Mouse (Mus musculus): ENCODE data around the gene Ddx27.
A peak's percentile ranks its signal among the peaks of the same experiment; 100 is the strongest.
"Not testable (repeated sequence)": the region's sequence is repeated elsewhere in the genome, so short reads cannot be mapped to it uniquely, and the experiment has no call there.

The Ddx27 gene

DNA sequence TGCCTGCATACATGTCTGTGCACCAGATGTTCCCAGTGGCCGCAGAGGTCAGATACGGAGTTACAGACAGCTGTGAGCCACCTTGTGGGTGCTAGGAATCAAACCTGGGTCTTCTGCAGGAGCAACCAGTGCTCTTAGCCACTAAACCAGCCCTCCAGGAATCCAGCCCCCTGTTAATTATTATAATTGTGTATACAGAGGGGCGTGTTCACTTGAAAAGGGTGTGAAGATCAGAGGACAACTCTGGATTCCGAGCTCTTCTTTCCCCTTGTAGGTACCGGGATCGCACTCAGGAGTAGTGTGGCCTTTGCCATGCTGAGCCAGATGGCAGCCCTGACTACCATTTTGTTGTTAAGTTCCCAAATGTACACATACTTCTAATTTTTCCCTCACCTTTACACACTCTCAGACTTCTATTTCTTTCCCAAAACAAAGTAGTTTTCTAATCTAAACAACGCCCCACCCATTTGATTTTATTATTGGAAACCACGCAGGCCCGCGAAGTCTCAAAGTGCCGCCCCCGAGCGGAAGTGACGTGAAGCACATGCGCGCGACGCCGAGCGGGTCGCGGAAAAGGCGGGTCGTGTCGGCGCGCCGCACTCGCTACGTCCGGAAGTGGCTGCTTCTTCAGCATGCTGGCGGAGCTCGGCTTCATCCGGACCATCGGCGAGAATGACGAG is at the start of gene Ddx27:
Ddx27 (plus strand) TSS at position 492 of the 680 bp plus-strand sequence.
- peak; percentile 89 to 93 for DNase-seq (ENCODE audit: low spot score in 2 of 2)

DNA sequence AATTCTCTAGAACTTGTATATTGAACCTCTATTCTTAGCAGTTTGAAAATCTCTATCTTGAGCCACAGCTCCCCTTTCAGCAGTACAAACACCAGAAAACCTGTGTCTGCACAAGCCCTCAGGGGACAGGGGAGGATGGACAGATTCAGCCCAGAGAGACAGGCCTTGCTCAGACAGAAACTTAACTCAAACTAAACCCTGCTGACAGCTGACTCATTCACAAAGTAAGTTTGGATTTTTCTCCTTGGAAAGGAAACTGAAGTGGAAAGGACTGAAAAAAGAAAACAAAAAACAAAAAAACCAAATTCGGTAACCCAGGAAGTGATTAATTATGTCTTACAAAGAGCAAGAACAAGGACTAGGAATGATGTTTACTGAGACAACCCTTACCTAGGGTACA is 41.8 kb upstream of the Ddx27 start:
- DNase-seq (ENCODE audit: low spot score in 2 of 2): no peak

DNA sequence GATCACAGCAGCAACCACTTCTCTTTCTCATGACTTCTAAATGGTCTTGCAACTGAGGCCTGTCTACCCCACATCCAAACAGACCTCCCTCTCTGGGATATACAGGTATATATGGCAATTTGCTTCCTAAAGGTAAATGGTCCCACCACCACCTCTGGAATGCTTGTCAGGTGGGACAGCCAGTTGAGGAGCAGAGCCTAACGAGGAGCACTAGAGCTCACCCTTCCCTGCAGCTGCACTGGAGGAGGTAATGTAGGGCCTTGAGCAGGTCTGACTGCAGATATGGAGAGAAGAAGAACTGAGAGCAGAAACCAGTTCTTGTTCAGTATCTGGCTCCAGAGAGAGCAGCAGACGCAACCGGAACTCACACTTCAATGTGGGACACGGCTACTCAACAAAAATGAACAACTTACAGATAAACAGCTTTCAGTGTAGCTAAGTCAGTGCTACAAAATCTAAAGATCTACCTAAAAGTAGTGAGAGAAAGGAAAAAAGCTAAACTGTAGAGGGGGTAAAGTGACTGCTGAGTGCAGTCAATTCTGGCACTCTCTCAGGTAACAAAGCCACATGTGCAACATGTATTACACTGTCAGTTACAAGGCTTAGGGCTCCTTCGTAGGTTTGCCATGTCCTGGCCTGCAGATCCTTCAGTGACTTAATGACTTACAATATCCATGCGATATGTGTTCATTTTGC is 40.7 kb upstream of the Ddx27 start:
- peak in 1 of 2 experiments; percentile 35 for DNase-seq (ENCODE audit: low spot score in 2 of 2)

DNA sequence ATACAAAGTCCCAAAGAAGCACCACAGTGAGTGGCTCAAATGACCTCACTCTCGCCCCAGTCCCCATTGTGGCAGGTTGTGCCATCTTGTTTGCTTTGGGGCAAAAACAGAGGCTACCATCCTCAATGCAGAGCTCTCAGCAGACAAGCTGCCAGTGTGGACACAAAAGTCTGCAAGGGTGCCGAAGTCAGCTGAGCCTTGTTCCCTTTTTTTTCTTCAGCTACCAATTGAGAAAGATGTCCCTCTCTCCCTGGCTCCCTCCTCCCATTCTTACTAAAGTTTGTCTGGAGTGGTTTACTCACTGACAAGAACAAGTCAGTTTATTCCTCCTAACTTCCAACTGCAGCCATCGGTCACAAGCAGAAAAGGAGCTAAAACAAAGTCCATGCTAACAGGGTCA is 38.6 kb upstream of the Ddx27 start:
- no peak for DNase-seq (ENCODE audit: low spot score in 2 of 2)

DNA sequence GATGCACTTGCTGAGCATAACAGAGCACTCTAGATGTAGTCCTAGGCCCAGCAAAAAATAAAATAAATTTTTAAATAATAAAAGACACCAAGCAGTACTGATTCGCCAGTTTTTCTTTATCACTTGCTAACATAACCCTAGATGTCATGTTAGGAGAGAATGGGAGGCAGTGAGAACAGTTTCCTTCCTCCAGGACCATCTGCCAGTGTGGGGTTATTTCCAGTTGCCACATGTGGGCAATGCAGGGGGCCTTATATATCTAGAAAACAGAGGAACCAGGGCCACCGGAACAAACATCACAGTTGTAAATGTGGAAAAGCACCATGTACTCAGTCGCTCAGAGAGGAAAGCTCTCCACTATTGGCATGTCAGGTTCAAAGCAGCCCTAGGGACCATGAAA is 37.5 kb upstream of the Ddx27 start:
- DNase-seq (ENCODE audit: low spot score in 2 of 2): no peak

DNA sequence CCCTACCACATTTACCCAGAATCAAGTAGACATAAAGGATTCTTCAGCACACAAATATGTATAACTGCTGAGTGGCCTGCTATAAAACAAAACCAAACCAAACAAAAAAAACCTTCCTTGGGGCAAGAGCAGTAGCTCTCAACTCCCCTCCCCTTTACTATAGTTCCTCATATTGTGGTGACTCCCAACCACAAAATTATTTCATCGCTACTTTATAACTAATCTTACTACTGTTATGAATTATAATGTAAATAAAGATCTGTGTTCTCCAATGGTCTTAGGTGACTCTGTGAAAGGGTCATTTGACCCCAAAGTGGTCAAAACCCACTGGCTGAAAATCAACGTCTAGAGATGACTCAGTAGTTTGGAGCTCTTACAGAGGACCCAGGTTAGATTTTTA is 34.8 kb upstream of the Ddx27 start:
- DNase-seq (ENCODE audit: low spot score in 2 of 2): no peak

GRCm38 (mm10) chr2:166983351-166983894 is 31.6 kb upstream of the Ddx27 start:
- DNase-seq (ENCODE audit: low spot score in 2 of 2): no peak

- DNase-seq (ENCODE audit: low spot score in 2 of 2): no peak
These were observed 24.1 kb upstream of the Ddx27 start for GRCm38 (mm10) chr2:166990861-166991260.

DNA sequence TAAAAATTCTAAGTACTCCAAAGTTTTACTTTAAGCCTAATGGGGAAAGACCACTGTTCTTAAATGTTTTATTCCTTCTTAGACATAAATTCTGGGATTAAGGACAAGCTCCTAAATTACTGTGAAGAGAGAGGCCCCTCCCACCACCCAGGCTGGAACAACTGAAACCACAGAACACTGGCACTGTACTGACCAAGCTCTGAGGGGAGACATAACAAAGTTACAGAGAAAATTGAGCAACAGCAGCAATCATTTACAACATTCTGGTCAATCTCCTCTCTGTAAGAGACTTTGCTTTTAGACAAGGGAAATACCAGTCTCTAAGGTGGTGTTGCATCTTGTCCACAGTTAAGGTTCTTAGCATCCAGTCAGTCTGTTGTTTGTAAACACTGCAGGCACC is 23.0 kb upstream of the Ddx27 start:
- no peak for DNase-seq (ENCODE audit: low spot score in 2 of 2)

DNA sequence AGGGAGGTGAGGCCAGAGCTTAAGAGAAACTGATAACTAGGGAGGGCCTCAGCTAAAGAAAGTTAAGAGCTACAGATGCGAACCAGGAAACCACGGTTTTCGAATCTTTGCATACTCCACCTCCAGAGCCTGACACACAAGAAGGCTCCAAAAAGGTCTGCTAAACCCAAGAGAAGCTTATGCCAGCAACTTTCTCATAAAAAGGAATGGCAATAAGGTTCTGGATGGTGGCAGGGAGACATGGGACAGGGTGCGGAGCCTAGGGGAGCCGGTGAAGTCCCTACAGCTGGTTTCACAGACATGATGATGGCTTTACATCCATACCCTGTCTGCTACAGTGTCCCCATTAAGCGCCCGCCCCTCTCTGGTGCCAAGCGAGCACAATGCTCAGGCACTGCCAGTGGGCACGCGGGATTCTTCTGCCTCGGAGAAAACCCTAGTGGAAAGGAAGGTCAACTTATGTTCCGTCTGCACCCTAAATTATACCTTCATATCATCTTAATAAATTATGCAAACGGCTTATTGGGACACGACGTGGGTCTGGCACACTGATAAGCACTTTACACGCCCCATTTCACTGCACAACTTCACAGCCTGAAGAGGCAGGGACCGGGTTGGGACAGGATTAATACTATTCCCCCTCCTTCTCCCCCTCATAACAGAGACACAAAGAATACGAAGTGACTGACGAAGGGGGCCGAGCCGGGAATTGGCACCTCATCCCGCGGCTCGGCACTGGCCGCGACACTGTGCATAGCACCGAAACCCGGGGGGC is 19.8 kb upstream of the Ddx27 start:
- DNase-seq (ENCODE audit: low spot score in 2 of 2): peak; percentile 32 to 36

DNA sequence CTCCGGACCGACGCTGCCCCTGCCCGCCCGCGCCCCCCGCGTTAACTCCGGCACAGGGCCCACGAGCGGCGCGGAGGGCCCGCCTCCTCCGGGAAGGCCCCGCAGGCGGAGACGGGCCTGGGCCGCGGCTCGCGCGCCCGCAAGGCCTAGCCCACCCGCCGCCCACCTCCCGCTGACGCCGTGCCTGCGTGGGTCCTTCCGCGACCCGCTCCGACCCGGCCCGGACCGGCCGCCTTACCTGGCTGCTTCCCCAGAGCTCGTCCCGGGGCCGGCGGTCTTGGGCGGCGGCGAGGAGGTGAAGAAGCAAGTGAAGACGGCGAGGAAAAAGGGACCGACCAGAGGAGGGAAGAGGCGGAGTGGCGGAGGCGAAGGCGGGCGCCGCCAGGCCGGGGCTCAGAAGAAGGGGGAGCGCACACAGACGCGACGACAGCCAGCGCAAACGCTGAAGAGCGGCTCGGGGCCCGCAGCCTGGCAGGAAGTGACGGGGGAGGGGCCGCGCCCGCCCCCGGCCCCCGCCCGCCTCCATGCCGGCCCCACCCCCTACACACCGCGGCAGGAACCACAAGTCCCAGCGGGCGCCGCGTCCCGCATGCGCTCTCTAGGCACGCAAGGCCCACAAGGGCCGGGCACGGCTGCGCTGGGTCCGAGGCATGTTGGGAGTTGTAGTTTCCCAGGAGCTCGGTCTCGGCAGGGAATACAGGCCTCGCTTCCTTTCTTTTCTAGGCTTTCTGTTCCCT is 19.0 kb upstream of the Ddx27 start, which contains the start of gene Stau1:
Stau1 (minus strand) TSS at position 504 of the 737 bp plus-strand sequence.
- peak; percentile 96 for DNase-seq (ENCODE audit: low spot score in 2 of 2)

- DNase-seq (ENCODE audit: low spot score in 2 of 2): no peak
These were observed 18.5 kb upstream of the Ddx27 start for GRCm38 (mm10) chr2:166996533-166996894.

GRCm38 (mm10) chr2:167001486-167001885 is 13.5 kb upstream of the Ddx27 start:
- DNase-seq (ENCODE audit: low spot score in 2 of 2): no peak

- DNase-seq (ENCODE audit: low spot score in 2 of 2): peak; percentile 45 to 57
These were observed 10.7 kb upstream of the Ddx27 start for GRCm38 (mm10) chr2:167004099-167004854.

- DNase-seq (ENCODE audit: low spot score in 2 of 2): no peak
These were observed 8.6 kb upstream of the Ddx27 start for GRCm38 (mm10) chr2:167006355-167006754.

GRCm38 (mm10) chr2:167007001-167007491 is 7.9 kb upstream of the Ddx27 start:
- no peak for DNase-seq (ENCODE audit: low spot score in 2 of 2)

DNA sequence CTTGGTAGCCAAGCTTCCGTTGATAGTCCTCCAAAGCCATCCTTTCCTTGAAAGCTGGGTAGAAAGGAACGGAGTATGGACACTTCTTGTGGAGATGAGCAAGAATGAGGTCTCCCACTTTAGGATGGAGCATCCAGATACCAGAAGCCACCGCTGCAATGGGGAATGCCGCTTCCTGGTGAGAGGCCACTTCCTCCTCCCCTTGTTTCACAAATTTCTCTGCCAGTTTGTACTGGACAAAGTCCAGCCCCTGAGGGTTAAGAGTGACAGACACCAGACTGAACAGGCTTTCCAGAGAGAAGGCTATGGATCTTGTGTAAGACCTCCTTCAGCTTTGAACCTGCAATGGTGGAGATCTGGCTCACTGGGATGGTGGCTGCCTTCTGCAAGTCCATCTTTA is 7.4 kb upstream of the Ddx27 start:
- not testable (repeated sequence) for DNase-seq (ENCODE audit: low spot score in 2 of 2)

GRCm38 (mm10) chr2:167009483-167009882 is 5.5 kb upstream of the Ddx27 start:
- DNase-seq (ENCODE audit: low spot score in 2 of 2): no peak

DNA sequence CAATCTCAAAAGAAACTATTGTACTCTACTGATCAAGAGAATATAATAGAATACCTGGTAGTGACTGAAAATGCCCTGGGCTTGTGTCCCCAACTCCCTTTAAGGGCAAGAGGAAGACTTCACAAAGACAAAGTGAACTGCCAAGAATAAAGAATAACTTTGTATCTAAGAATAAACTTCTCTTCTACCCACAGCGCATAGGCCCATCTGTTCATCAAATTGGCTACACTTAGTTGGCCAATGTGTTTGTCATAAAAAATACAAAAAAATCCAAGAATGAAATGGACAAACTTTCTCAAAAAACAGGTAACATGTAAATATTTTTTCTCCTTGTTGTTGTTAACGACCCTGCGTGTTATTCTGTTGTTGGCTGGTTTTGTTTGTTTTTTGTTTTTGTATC is 4.4 kb upstream of the Ddx27 start:
- no peak for DNase-seq (ENCODE audit: low spot score in 2 of 2)

- DNase-seq (ENCODE audit: low spot score in 2 of 2): no peak
These were observed 357 bp downstream of the Ddx27 start for GRCm38 (mm10) chr2:167015382-167015718.

DNA sequence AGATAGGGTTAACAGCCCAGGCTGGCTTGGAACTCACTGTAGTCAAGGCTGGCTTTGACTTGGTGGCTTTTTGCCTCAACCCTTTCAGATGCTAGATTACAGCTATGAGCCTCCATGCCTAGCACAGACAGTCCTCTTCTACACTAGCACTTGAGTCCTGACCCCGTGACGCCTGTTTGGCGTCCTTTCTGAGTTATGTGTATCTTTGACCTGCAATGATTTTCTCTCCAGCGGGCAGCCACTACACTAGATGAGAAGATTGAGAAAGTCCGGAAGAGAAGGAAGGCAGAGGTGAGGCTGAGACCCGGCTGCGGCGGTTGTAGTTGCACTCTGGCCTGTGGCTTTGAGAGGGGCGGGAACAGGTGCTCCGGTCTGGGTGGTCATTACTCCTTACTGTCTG is 4.4 kb downstream of the Ddx27 start:
- DNase-seq (ENCODE audit: low spot score in 2 of 2): no peak
